Mouse (Mus musculus) cerebellum, adult 8-10 months (tissue): ENCODE data around the gene Olfr312.
A peak's percentile ranks its signal among the peaks of the same experiment; 100 is the strongest.
"Not testable (repeated sequence)": the region's sequence is repeated elsewhere in the genome, so short reads cannot be mapped to it uniquely, and the experiment has no call there.

Experiments used
- DNase-seq: peaks from one replicate; pipeline ENCODE4 v3.0.0; 2022

Olfr312 gene

GRCm38 (mm10) chr11:58828937-58829336, at the start of gene Olfr312:
Gene Olfr312 (plus strand): TSS chr11:58829237.
- not testable (repeated sequence) for DNase-seq

DNA sequence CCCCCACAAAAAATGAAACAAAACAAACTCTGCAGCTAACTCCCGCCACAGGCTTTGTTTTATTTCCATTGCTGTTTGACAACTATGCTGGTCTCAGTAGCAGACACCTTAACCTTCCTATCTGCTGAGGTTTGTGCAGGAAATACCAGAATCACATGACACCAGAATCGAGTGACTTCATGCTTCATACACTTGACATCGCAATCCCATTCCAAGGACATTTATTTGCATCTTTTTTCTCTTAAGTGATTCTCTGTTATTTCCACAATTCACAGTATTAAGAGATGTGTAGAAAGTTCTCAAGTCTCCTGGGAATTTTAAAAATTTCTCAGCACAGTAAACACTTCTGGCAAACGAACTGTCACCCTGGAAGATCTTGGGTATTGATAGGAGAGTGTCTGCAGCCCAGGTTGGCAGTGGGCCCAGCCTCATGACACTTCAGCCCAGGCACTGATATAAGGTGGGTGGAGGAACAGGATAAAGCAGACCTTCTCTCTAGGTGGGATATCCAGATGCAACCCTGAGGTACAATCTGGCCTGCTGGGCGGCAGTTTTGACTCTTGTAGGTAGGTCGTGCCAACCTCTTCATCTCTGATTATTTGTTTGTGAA, 46.5 kb upstream of the Olfr312 start, which contains the start of gene Olfr314:
TSS of gene Olfr314 (plus strand) at position 473 of the 610 bp plus-strand sequence.
- DNase-seq, result no peak

- no peak for DNase-seq
Measured at GRCm38 (mm10) chr11:58784182-58784581, 44.9 kb upstream of the Olfr312 start.

DNA sequence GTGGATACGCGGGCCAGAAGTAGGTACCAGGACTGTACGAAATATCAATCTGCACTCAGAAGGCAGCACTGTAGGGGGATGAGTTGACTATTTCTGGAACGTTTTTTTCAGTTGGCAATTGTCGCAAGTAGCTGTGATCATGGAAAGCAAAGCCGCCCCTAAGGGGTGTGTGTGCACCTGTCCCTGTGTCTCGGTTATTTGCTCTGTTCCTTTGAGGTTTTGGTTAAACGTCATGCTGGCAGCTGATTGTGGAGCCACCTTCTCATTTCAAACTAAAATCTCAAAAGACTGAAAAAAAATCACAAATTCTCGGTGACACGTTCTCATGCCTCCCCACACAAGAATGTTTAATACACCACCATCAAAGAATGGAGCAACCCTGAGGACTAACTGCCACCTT, 41.4 kb upstream of the Olfr312 start:
- DNase-seq, result no peak

DNA sequence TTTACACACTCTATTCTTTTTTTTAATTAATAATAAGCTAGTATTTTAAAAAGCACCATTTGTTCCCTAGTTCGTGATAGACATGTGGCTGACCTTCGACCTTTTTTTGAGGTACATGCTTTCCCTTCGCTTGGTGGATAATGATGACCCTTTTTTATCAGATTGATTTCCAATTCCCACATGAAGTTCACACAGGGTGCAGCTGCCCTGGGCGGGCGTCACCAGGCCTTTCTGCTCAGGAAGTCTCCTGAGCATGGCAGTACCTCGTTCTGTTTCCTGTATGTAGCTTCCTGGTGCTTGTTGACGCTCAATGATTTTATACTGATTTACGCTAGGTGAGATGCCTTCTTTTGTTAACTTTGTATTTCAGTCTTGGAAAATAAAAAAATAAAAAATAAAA, 40.7 kb upstream of the Olfr312 start:
- no peak for DNase-seq

GRCm38 (mm10) chr11:58789532-58789931, 39.5 kb upstream of the Olfr312 start:
- DNase-seq, result no peak

DNA sequence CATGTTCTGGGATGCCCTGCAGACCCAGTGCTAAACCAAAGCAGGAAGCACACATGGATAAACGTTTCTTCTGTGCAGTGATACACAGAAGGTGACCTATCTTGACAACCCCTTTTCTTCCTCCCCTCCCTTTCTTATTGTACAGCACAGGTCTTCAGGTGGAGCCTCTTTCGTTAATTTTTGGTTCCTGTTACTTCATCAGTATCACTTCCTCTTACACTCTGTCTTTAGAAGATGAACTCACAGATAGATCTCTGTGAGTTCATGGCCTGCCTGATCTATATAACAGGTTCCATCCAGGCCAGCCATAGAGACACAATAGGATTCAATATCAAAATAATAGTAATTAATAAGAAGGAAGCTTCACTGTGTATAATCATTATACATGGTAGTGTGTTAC, 39.0 kb upstream of the Olfr312 start:
- no peak for DNase-seq

DNA sequence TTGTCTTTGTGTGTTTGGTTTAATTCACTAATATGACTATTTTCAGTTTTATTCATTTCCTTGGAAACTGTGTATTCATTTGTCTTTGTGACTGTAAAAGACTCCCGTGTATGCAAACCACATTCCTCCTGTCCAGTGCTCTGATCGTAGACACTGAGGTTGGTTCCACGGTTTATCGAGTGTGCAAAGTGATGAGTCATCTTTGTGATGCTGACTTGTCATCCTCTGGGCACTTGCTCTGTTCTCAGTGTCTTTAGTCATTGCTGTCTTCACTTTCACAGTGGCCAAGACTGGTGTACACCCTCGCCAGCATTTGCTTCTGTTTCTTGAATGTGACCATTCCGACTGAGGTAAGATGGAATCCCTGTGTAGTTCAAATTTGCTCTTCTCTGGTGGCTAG, 38.4 kb upstream of the Olfr312 start:
- DNase-seq, result no peak

GRCm38 (mm10) chr11:58795856-58796255, 33.2 kb upstream of the Olfr312 start:
- no peak for DNase-seq

DNA sequence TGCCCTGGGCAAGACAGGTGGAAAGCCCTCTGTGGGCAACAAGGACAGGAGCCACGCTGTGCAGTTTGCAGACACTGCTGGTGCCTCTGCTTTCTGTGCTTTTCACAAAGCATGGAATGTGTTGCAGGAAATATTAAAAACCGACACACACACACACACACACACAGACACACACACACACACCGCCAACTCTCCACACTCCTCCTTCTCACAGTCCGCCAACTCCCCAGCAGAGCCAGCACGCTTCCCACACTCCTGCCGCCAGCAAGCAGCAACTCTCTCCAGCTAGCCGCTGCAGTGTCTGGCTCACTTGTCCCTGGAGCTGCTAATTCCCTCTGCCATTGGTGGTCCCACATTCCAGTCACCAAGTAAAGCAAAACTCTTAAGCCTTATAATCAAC, 32.2 kb upstream of the Olfr312 start:
- DNase-seq, result no peak

DNA sequence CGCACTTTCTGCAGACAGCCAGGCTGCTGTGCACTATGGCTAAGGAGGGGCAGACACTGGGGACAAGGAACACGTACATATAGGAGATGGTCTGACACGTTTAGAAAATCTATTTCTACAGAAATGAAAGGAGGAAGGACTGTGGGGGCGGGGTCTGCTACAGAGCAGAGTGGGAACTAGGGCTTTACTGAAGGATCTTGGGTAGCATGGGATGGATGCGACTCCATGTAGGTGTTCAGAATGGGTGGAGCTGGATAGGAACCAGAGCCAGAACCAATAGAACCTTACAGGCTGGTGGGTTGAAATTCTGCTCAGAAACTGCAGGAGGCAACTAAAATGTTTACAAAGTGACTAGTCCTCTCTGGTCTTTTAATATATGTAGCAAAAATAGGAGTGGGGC, 29.3 kb upstream of the Olfr312 start:
- DNase-seq, result no peak

GRCm38 (mm10) chr11:58801558-58802228, 27.3 kb upstream of the Olfr312 start, which contains the start of gene Fam183b:
Gene Fam183b (minus strand): TSS chr11:58801960.
- DNase-seq, result peak; percentile 1

GRCm38 (mm10) chr11:58803871-58804270, 25.2 kb upstream of the Olfr312 start:
- DNase-seq, result no peak

- DNase-seq, result no peak
Measured at GRCm38 (mm10) chr11:58804393-58804792, 24.6 kb upstream of the Olfr312 start.

GRCm38 (mm10) chr11:58812001-58812400, 17.0 kb upstream of the Olfr312 start:
- no peak for DNase-seq

DNA sequence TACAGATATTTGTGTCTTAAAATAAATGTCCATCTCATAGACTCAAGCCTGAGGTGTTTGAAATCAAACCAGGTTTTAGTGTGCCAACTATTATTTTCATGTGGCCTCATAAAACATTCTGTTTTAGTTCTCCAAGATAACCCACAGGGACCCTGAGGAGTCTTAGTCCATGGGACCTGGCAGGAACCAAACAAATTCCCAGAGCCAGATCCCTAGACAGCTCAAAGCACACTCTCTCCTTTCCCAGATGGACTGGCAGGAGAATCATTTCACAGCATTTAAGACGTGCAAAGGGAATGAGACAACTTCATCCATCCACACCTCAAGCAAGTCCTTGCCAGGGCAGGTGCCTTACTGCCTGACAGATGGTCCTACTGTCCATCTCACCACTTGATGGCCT, 14.3 kb upstream of the Olfr312 start, which contains the start of gene Olfr313:
TSS of gene Olfr313 (plus strand) at position 301 of the 400 bp plus-strand sequence.
- DNase-seq, result not testable (repeated sequence)

- DNase-seq, result no peak
Measured at GRCm38 (mm10) chr11:58815676-58816075, 13.4 kb upstream of the Olfr312 start.

DNA sequence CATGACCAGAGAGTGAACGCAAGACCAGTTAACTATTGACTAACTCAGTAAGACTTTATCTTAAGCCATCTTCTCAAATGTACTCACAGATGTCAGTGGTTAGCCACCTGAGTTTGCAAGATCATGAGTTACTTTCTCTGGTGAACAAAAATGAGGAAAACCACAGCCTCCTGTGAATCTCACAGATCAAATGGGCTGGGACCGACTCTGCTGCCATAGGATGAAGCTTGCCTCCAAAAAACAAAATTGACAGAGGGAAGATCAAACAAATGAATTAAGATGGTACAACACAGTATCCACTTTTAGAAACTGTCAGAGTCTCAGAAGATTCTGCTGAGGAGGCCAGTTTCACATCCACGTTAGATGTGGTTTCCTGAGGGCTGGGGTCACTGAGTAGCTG, 727 bp downstream of the Olfr312 start:
- no peak for DNase-seq

DNA sequence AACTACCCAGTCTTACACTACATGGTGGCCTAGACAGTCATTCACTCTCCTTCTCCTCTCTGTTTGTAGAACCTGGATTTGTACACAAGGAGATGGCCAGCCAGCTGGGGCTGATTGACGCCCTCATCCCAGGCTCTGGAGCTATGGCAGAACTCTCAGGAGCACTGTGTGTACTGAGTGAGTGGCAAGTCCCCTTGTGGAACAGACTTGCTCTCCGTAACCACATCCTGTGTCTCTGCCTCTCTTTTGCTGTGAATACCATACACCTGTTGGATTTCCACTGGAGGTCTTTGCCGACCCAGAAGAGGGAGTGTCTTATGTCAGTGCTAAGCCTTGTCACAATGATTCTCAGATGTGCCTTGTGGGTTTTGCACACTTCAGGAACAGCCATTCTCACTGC, 3.5 kb downstream of the Olfr312 start:
- DNase-seq, result not testable (repeated sequence)

DNA sequence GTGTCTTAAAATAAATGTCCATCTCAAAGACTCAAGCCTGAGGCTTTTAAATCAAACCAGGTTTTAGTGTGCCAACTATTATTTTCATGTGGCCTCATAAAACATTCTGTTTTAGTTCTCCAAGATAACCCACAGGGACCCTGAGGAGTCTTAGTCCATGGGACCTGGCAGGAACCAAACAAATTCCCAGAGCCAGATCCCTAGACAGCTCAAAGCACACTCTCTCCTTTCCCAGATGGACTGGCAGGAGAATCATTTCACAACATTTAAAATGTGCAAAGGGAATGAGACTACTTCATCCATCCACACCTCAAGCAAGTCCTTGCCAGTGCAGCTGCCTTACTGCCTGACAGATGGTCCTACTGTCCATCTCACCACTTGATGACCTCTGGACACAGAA, 9.9 kb downstream of the Olfr312 start, which contains the start of gene Olfr311:
TSS of gene Olfr311 (plus strand) at position 301 of the 400 bp plus-strand sequence.
- DNase-seq, result not testable (repeated sequence)

DNA sequence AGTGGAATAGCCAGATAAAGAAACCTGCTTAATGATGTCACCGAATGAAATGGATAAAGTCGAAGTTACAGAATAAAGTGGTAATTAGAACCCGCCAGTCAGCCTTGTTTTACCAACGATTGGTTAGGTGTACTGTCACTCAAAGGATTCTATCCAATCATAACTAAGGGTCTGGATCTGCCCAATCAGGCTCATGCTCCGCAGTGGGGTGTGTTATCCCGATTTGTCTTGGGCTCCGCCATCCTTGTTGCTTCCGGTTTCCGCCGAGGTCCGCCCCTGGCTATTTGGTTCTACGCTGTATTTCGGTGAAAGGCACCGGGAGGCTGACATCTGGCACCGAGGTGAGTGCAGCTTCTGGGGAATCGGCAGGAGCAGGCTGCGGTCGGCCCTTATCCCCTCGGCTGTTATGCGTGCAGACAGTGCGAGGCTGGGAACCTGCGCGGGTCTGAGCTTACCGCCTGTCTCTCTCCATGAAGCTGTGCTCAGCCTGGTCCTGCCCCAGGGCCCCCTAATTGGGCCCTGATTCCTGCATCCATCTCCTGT, 18.0 kb downstream of the Olfr312 start, which contains the start of gene Gm12258:
TSS of gene Gm12258 (plus strand) at position 240 of the 543 bp plus-strand sequence.
- DNase-seq, result peak; percentile 95

DNA sequence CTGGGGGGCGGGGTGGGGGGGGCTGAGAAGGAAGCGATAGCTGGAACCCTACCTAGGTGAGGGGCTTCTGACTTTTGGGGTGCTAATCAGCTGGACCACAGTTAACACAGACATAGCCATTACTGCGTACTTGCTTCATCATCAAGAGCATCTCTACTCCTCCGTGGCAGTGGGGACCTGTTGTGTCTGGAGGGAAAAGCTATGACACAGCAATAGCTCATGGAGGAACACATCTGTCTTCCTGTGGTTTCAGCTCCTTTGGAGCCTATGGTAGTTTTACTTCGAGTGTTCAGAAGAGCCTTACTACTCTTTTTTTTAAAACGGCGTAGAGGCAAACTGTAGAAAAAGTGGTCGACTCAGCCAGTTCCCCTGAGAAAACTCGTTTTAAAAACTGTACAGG, 18.6 kb downstream of the Olfr312 start:
- no peak for DNase-seq

DNA sequence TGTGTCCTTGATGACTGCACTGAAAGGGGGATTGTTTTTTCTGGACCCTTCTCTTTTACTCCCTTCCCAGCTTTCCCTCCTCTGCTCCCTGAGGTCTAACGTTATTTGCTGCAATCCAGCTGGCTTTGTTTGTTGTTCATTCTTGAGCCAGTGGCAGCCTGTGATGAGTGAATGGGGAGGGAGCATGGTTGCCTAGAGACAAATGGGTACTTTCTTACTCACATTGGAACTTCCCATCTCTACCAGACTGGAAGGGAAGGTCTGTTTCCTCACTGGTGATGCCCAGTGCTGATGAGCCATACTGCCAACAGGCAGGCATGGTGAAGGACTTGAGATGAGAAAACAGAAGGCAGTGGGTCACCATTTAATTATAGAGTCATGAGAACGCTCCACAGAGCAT, 20.7 kb downstream of the Olfr312 start:
- no peak for DNase-seq

GRCm38 (mm10) chr11:58860744-58861143, 31.7 kb downstream of the Olfr312 start:
- DNase-seq, result no peak
